Mouse (Mus musculus) granulocyte monocyte progenitor cell, adult 5-6 weeks (primary cell): ENCODE measurements around the gene Atrnl1. TPM values are rescaled to one million over a fixed set of nuclear protein-coding genes. Genes with fewer than 3 reads are reported as not detected.
"Not testable (repeated sequence)": the region's sequence is repeated elsewhere in the genome, so short reads cannot be mapped to it uniquely, and the experiment has no call there.

Experiments
- ATAC-seq: replicated peaks from 2 replicates; pipeline ENCODE4 v1.8.0; 2016; ENCODE audit warnings: mild to moderate bottlenecking, moderate TSS enrichment, inconsistent platforms; ENCODE audit not compliant: poor library complexity, severe bottlenecking
- total RNA-seq, 2 experiments: library from RNA; stranded (forward) in 1 of 2; stranded (reverse) in 1 of 2; fragments of 200-712, 200-1000 nt in 1 of 2; fragments of >200 nt in 1 of 2; fragmentation: Nextera tagmentation in 1 of 2; gene quantifications; 2 replicates each; pipeline ENCODE4 v1.2.3; 2014 to 2017

Gene Atrnl1
- total RNA-seq, 2 experiments from 2014 or later: 15.7 to 15.8 TPM

DNA sequence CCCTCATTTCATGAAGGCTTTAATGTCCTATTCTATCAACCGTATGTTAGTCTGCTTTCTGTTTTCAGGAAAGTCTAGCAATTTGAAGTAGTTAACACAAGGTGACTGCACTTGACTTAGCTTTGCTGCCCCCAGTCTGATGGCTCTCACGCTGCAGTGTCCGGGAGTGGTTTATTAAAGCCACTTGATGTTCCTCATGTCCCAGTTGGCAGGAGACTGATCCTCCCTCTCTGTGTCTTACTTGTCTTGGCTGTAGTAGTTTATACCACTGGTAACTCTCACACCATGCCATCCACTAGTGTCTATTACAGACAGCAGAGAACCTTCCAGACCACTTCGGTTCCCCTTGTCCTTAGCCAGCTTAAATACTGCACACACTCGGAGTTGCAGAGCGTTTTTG is 404.9 kb downstream of the Atrnl1 start:
- no peak for ATAC-seq

- ATAC-seq: no peak
Measured at GRCm38 (mm10) chr19:58016561-58017453, 406.0 kb downstream of the Atrnl1 start.

DNA sequence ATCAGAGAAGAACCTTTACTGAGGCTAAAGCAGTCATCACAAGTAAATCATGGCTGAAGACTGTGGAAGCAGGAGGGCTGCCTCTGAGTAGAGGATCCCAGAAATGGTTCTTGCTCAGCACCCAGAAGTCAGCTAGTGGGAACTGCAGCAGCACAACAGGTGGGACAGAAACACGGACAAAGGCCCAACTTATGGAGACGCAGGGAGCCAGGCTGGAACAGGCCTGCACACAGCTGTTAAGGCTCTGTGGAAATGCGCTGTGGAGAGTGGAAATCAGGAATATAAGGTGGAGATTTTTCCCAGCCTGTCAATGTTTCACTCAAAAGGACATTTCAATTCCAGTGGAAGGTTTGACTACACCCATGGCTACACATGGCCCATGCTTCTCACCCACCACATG is 406.6 kb downstream of the Atrnl1 start:
- ATAC-seq: no peak

DNA sequence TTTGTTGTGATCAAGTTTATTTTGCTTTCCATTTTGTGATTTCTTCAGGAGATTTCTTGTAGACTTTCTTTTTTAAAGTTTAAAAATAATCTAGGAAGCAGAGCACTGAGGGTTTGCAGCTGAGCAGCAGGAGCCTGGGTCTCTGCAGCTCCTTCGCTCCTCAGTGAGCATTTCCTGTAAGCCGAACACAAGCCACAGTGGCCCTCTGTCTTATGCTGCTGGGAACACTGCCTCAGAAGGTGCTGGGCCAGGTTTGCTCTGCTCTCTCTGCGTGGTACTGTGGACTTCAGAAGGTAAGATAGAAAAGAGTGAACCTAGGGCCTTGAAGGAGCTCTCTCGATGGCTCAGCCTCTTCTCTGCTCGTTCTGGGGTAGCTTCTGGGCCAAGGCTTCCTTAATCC is 407.9 kb downstream of the Atrnl1 start:
- ATAC-seq: no peak

DNA sequence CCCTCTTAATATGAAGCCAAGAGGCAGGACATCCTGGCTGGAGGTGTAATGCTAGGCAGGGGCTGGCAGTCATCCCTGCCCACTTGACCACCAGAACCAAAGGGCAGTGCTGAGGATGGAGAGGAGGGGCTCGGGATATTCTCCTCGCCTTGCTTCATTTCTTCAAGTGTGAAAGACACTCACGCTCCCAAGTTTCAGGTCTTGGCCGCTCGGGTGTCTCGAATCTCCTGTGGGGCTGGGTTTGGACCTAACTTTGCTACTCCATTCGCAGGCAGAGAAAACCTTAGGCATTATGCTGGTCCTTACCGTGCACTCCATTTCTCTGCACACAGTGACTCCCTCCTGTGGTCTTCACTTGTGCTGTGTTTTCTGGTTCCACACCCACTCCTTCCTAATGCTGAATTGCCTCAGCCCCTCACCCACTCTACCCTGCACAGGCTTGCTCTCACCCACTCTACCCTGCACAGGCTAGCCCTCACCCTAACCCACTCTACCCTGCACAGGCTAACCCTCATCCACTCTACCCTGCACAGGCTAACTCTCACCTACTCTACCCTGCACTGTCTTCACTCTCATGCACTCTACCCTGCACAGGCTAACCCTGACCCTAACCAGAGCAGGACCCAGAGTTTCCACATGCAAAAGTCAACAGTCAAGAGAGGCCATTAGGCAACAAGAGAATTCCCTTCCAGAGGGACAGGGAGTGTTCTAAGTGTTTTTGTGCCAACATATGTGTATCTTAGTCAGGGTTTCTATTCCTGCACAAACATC is 410.9 kb downstream of the Atrnl1 start:
- no peak for ATAC-seq

DNA sequence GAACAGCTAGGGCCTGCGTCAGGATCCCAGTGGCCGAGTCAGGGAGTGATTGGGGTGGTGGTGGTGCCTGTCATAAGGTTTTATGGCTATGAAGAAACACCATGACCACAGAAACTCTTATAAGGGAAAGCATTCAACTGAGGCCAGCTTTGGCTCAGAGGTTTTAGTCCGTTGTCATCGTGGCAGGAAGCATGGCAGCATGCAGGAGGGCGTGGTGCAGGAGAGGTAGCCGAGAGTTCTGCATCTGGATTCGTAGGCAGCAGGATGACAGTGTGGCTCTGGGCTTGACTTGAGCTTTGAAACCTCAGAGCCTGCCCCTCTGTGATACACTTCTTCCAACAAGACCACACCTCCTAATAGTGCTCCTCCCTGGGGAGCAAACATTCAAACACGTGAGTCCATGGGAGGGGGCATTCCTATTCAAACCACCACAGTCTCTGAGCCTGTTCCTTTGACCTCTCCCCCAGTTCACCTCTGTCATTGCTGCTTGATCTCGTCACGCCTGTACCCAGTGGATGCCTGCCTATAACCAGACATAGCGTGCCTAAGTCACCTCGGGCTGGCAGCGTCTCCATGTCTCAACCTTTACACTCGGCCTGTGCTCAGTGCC is 412.5 kb downstream of the Atrnl1 start:
- 0 out of 2 replicates have a peak, but pooled peaks have one; percentile 22 for ATAC-seq

- ATAC-seq: no peak
Measured at GRCm38 (mm10) chr19:58025053-58025452, 414.2 kb downstream of the Atrnl1 start.

DNA sequence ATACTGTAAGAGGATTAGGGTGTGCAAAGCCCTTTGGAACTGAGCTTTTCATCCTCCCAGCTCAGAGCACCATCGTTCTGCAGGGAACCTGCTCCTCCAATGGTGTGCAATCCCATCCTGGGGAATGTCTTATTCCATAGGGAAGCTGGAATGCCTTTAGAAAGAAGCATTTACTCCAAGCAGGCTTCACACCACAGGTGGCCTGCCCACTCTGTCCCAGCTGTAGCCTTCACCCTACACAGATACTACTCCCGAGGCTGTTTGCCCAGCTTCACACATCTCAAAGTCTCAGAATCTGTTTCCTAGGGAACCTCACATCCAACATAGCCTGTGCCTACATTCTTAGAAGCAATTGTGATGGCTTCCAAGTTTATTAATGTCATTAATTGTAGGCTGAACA is 418.8 kb downstream of the Atrnl1 start:
- ATAC-seq: no peak

DNA sequence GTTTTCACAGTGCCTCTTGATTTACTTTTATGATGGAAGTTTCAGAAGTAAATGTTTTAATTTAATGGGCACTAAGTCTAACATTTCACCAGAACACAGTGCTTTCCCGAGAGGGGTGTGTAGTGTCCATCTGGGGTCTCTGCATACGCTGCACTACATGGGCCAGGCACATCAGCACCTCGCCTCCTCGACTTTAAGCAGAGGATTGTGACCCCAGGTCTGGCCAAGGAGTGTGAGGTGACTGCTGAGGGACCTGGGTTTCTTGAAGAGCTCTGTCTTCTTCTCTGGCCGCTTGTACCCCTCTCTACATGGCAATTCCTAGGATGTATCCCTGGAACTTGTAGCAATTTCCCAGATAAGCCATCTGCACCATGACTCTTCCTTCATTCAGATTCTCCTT is 422.4 kb downstream of the Atrnl1 start:
- ATAC-seq: no peak

GRCm38 (mm10) chr19:58036166-58036565 is 425.3 kb downstream of the Atrnl1 start:
- no peak for ATAC-seq

DNA sequence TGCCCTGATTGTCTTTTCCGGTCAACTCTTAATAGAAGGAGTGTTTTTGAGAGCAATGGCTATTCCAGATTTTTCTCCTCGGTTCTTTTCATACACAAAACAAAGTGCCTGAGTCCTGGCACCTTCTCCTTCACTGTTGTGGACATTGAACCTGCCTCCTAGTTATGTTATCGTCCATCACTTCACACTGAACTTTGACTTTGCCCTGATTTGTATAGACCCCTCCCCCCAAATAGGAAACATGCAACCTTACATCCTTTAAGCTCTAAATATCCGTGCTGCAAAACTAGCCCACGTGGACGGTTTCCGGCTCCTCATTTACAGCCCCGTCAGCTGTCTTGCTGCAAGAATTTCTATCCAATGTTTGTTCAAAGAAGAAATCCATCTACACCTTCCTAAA is 432.3 kb downstream of the Atrnl1 start:
- ATAC-seq: no peak

DNA sequence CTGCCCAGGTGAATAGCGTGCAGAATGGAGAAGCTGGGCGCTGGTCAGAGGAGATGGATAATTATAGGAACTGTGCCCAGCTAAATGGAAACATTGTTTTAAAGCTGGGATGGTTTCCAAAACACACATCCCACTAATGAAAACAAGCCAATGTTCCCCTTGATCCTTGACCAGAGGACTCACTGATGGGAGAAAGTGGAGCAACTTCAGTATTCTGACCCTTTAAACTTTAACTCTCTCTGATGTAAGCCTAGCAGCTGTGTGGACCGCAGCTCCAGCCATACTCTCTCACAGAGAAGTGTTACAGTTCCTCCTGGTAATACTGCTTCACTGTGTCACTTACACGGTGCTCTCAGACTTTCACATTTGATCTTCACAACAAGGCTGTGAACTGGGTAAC is 432.7 kb downstream of the Atrnl1 start:
- ATAC-seq: no peak

GRCm38 (mm10) chr19:58044816-58045215 is 434.0 kb downstream of the Atrnl1 start:
- ATAC-seq: no peak

GRCm38 (mm10) chr19:58046656-58047055 is 435.8 kb downstream of the Atrnl1 start:
- ATAC-seq: no peak

- not testable (repeated sequence) for ATAC-seq
Measured at GRCm38 (mm10) chr19:58050410-58050809, 439.6 kb downstream of the Atrnl1 start.

DNA sequence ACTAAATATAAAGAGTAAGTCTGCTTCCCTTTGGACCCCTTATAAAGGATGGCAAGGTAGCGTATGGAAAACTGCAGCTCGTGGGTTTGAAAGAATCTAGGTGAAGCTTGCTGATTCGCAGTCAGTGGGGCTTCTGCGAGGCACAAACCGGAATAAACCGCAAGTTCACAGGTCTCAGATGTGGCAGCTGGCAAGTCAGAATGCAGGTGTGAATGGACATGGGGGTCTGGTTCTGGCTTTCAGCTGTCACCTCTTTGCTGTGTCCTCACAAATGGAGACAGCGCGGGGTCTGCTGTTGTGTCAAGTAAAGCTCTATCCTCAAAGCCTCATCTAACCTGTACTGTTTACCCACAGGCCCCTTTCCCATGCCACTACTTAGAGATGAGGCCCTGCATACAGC is 440.2 kb downstream of the Atrnl1 start:
- no peak for ATAC-seq

DNA sequence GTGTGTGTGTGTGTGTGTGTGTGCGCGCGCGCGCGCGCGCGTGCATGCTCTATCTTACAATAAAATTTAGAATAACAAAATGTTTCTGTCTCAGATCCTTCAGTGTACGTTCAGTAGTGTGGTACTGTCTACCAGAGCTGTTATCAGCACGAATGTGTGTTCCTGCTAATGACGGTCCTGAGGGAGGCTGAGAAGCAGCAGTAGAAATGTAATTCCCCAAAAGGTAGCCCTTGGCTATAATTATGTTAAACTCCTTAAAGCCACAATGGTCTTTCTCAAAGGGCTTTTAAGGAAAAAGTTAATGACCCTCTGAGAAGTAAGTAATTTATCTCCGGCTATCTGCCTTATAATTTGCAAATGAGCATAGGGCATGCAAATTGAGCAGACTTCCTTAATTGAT is 441.1 kb downstream of the Atrnl1 start:
- ATAC-seq: no peak

- ATAC-seq: no peak
Measured at GRCm38 (mm10) chr19:58052444-58053135, 441.8 kb downstream of the Atrnl1 start.

DNA sequence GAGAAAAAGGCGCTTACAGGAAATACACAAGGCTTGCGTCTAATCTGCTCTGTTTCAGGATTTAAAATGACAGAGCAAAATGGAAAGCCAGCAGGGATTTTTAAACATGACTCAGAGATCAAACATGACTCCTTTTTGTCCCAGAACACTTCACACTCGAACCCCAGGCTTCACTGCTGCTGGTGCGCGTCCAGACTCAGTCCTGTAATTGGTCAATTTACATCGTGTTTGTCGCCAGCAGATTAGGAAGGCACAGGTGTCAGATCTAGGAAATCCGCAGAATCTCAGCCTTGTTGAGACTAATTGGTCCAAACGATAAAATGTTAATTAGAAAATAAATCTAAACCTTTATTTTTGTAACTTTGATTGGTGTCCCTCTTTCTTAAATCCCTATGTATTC is 448.9 kb downstream of the Atrnl1 start:
- ATAC-seq: no peak

DNA sequence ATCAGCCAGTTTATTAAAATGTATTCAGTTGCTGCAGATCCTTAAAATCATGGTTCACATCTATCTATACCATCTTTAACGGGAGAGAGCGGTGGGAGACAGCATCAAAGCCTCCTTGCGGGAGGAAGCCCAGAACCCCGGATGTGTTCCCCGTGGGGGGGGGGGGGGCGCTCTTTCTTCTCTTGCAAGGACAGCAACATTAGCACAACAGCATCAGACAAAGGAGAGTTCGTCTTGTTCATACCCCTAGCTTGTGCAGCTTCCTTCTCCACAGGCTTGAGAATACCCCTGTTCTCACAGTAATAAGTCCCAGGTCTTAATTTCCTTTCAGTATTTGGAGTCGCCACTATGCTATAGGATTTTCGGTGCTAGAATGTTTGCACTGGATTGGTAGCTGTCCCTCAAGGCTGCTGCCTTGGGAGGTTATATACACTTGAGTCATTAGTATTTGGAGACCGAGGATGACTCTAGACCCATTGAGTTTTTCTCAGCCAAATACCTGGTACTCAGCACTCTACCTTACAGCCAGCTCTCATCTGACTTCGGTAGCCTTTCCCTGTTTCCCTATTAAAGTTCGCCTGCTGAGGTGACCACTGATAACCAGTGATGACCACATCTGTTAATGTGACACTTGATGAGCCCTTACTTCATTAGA is 449.5 kb downstream of the Atrnl1 start:
- no peak for ATAC-seq
